ENCODE assay signal across 13 mouse cellular contexts in the genomic region with DNA sequence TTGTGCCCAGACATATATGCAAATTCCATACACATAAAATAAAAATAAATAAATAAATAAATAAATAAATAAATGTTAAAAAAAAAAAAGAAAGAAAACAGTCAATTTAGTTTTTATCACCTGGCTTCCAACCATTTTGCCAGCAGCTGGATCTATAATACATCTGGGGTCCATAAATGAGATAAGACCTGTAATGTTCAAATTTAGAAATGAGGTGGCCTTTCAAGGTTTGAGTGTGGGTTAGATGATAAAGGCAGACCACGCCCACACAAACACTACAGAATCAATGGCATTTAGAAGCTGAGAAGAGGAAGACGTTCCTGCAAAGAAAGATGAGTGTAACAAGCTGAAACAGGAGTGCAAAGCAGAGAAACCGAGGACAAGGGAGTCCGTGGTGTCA. TPM values are rescaled to one million over a fixed set of nuclear protein-coding genes. Genes with fewer than 3 reads are reported as not detected.
"Had no signal": no experiment of that assay in that cellular context is flagged by ENCODE, and none has a peak within 500 bp of the region (broad histone marks: within the 10 kb centered on the region; RNA-seq: fewer than 3 reads in every experiment).

No protein-coding gene starts in this region.

- H3K4me2 ChIP-seq: intestine, embryonic 15.5 days; limb, embryonic 15.5 days; lung, embryonic 15.5 days; midbrain, embryonic 15.5 days; neural tube, embryonic 12.5 days had no signal

- ATAC-seq: intestine, embryonic 15.5 days; midbrain, embryonic 15.5 days had no signal

- H3K36me3 ChIP-seq: intestine, embryonic 15.5 days; limb, embryonic 15.5 days; lung, embryonic 15.5 days; midbrain, embryonic 15.5 days; neural tube, embryonic 12.5 days had no signal

- DNase-seq: kidney, adult 18-20 months; kidney, postnatal 14 days; lung, postnatal 14 days; right cerebral cortex, postnatal 14 days had no signal

- H3K9ac ChIP-seq: intestine, embryonic 15.5 days; limb, embryonic 15.5 days; lung, embryonic 15.5 days; midbrain, embryonic 15.5 days; neural tube, embryonic 12.5 days had no signal

- H3K4me3 ChIP-seq: intestine, embryonic 15.5 days; left cerebral cortex, adult 2 months; limb, embryonic 15.5 days; lung, embryonic 15.5 days; midbrain, embryonic 15.5 days; neural tube, embryonic 12.5 days had no signal

- H3K9me3 ChIP-seq: intestine, embryonic 15.5 days; limb, embryonic 15.5 days; lung, embryonic 15.5 days; midbrain, embryonic 15.5 days; neural tube, embryonic 12.5 days had no signal

- H3K27ac ChIP-seq: intestine, embryonic 15.5 days; left cerebral cortex, adult 2 months; limb, embryonic 15.5 days; lung, embryonic 15.5 days; macrophage; midbrain, embryonic 15.5 days; neural tube, embryonic 12.5 days; stomach, postnatal 0 days had no signal

RNA-seq across cellular contexts. Expression of a gene that starts 48.4 kb away (rescaled TPM):
- total RNA-seq: monocyte, adult 5-6 weeks had no signal
- polyA plus RNA-seq: macrophage had no signal
